Mouse (Mus musculus) heart, embryonic 14.5 days (tissue): ENCODE measurements at regions not wholly inside any gene's neighbourhood (a gene's known extent, or its start where the extent isn't known, plus 50 kb on each side); places are given as distances from the start of the nearest gene placed in this dataset.

Source experiments
- ATAC-seq: fragments of 200-750 bp; cut with Nextera tagmentation; 2 replicates; pipeline ENCODE4 v1.8.0; 2017; ENCODE audit warnings: low read depth, moderate TSS enrichment; ENCODE audit not compliant: insufficient number of reproducible peaks, insufficient read depth, low FRiP score
- H3K27ac ChIP-seq, 2 experiments: fragments of 200-500 bp in 1 of 2; fragments of 300-500 bp in 1 of 2; sonication (generic) in 1 of 2; replicated peaks in 1 of 2; 2 replicates each; pipeline ENCODE4 v1.5.1; 2012 to 2014; ENCODE audit warnings: low read depth in 2 of 2, low read length in 2 of 2, control low read depth in 1 of 2, mild to moderate bottlenecking in 1 of 2, mixed read lengths in 1 of 2; ENCODE audit not compliant: control insufficient read depth in 1 of 2, insufficient read depth in 1 of 2
- H3K27me3 ChIP-seq: fragments of 300-500 bp; sonication (generic); 2 replicates; pipeline ENCODE4 v1.6.1; 2014; ENCODE audit warnings: mild to moderate bottlenecking, low read length, control low read depth; ENCODE audit not compliant: control insufficient read depth, insufficient read depth
- H3K36me3 ChIP-seq: fragments of 300-500 bp; sonication (generic); 2 replicates; pipeline ENCODE4 v1.6.1; 2014; ENCODE audit warnings: mild to moderate bottlenecking, control low read depth, low read length, mixed read lengths; ENCODE audit not compliant: control insufficient read depth, insufficient read depth
- H3K4me1 ChIP-seq, 2 experiments: fragments of 200-500 bp in 1 of 2; fragments of 300-500 bp in 1 of 2; sonication (generic) in 1 of 2; 2 replicates each; pipeline ENCODE4 v1.6.1; 2012 to 2014; ENCODE audit warnings: low read length in 2 of 2, control low read depth in 1 of 2, mixed read lengths in 1 of 2; ENCODE audit not compliant: control insufficient read depth in 2 of 2, insufficient read depth in 2 of 2
- H3K4me2 ChIP-seq: fragments of 300-500 bp; sonication (generic); 2 replicates; pipeline ENCODE4 v1.6.1; 2014; ENCODE audit warnings: mild to moderate bottlenecking, low read length
- H3K4me3 ChIP-seq, 2 experiments: fragments of 200-500 bp in 1 of 2; fragments of 300-500 bp in 1 of 2; sonication (generic) in 1 of 2; 2 replicates each; pipeline ENCODE4 v1.5.1; 2012 to 2014; ENCODE audit warnings: low read length in 2 of 2, mild to moderate bottlenecking in 2 of 2, control low read depth in 1 of 2, low read depth in 1 of 2, moderate library complexity in 1 of 2; ENCODE audit not compliant: control insufficient read depth in 1 of 2, insufficient read depth in 1 of 2
- H3K9ac ChIP-seq: fragments of 300-500 bp; sonication (generic); 2 replicates; pipeline ENCODE4 v1.6.1; 2014; ENCODE audit warnings: mild to moderate bottlenecking, low read length
- H3K9me3 ChIP-seq: fragments of 300-500 bp; sonication (generic); 2 replicates; pipeline ENCODE4 v1.6.1; 2016; ENCODE audit warnings: low read length, control low read depth; ENCODE audit not compliant: control insufficient read depth
- WGBS: fragments of 180-500 bp; shearing (Covaris S2); extraction: QIAGEN DNeasy Blood & Tissue Kit; methylation state at CpG from one replicate; pipeline ENCODE4 v1.1.7; 2014; 5-methylcytosine and 5-hydroxymethylcytosine counted together

DNA sequence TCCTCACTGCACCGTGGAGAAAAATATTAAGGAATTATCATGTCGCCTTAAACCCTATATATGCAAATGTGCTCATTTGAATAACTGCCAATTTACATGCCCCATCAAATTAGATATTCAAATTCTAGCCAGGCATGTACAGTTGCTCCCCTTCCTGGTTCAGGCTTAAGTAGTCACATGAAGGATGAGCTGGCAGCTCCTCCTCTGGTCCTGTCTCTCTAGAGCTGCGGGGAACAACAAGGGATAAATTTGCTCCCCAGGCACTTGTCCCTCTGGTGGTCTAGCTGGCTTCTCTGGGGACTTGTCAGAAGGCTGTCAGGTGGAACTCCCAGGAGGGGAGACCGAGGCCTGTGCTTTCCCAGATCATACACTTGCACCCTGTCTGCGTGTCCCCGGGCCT lies 221.8 kb downstream of the Tle3 start:
- WGBS, result 79% methylated on average over 6 of the region's 6 CpGs
- no peaks in the 10 kb centered on the region for H3K9me3 ChIP-seq
- peaks cover 29% of the 10 kb centered on the region; the same call in 1 of the 2 replicates for H3K27me3 ChIP-seq
- H3K9ac ChIP-seq, result no peak overlapping the region
- H3K4me1 ChIP-seq, result peaks cover 4 to 10% of the 10 kb centered on the region in 2 experiments; a peak in 3 of 4 replicates
- H3K36me3 ChIP-seq, result no peaks in the 10 kb centered on the region
- no peak overlapping the region for H3K4me3 ChIP-seq
- no peak overlapping the region for H3K4me2 ChIP-seq
- no peak for ATAC-seq
- H3K27ac ChIP-seq, result no peak overlapping the region

DNA sequence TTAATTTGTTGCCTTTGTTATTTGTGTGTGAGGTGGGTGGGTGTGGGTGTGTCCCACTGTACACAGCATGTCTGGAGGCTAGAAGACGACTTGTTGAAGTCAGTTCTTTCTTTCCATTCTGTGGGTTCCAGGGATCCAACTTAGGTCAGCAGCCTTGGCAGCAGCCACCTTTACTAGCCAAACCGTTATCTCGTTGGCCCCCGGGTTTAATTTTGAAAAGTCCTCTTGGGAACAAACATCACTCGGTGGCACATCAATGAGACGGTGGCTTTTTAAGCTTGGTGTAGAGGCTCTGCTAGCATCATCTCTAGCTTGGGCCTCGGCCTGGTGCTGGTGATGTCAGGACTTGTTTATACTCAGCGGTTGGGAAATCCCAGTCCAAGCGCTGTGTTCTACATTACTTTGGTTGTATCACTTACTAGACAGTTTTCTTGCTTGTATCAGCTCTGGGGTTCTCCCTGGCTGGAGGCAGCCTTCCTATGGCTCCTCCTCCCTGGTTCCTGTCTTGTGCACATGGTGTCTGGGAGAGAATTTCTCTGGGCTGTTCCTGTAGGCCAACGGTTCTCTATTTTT lies 217.6 kb downstream of the Tle3 start:
- Histone ChIP-seq H3K36me3 (no peaks in the 10 kb centered on the region), H3K4me1 (no peaks in the 10 kb centered on the region), H3K4me2 (no peak overlapping the region), H3K27me3 (peaks cover 13% of the 10 kb centered on the region; the same call in 1 of the 2 replicates), H3K9me3 (no peaks in the 10 kb centered on the region), H3K27ac (no peak overlapping the region), H3K9ac (no peak overlapping the region), H3K4me3 (no peak overlapping the region)
- no peak for ATAC-seq
- WGBS, result 87% methylated on average over 10 of the region's 10 CpGs

DNA sequence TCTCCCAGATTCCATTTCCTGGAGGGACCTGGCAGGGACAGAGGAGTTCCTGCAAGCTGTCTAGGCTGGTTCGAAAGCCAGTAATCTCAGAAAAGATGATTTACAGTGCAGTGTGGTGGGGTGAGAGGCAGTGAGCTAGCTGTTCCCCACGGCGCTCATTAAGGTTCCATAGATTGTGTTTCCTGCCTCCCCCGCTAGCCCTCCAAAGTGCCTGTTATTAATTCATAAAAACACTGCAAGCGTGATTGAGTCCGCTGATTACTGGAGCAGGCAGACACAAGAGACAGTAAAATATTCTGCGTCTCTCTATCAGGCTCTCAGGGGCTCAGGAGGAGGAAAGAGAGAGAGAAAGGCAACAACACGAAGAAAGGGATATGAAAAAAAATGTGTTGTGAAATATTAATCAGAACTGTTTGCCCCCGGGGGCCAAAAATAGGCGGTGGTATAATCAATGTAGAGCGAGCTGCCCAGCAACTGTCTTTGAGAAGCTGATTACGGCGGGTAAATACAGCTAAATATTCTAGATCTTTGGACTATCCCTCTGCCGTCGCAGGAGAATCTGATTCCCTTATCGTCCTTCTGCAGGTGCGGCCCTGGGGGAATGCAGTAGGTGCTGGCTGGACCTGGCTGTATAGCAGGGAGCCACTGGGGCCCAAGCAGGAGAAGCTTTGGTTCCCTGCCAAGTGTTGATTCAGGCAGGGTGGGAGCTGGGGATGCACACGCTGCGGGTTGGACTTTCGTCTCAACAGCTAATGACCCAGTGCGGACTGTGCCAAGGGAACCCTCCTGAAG lies 211.3 kb downstream of the Tle3 start:
- ATAC-seq, result no peak
- H3K27me3 ChIP-seq, result peaks cover 14% of the 10 kb centered on the region

DNA sequence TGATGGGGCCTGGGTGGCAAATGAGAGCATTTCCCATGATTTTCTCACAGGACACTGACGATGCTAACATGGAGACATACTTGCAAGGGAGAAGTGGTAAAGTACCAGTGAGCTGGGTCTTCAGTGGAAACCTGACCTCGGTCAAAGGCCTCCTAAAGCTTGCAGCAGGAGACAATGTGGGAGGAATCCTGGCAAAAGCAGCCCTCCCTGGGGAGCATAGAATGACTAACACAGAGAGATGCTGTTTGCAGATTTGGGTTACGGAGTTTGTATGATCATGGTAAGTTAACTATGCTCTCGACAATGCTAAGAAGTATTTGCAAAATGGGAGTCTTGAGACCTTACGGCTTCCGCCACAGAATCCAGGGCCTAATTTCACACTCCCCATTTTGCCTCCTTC lies 208.9 kb downstream of the Tle3 start:
- Histone ChIP-seq H3K9ac (no peak overlapping the region), H3K36me3 (no peaks in the 10 kb centered on the region), H3K4me2 (no peak overlapping the region), H3K9me3 (no peaks in the 10 kb centered on the region), H3K4me3 (no peak overlapping the region), H3K27ac (no peak overlapping the region), H3K27me3 (peaks cover 12% of the 10 kb centered on the region), H3K4me1 (0 out of 4 replicates have a peak, but pooled peaks cover 0 to 7% of the 10 kb centered on the region in 2 experiments)
- WGBS, result 83% methylated on average over 6 of the region's 6 CpGs
- ATAC-seq, result no peak

More for the DNA sequence above, 211.3 kb downstream of the Tle3 start:
- no peaks in the 10 kb centered on the region for H3K36me3 ChIP-seq
- H3K9me3 ChIP-seq, result no peaks in the 10 kb centered on the region
- H3K4me2 ChIP-seq, result no peak overlapping the region
- H3K27ac ChIP-seq, result no peak overlapping the region
- WGBS, result 67% methylated on average over 21 of the region's 21 CpGs
- H3K4me1 ChIP-seq, result 0 out of 4 replicates have a peak, but pooled peaks cover 0 to 7% of the 10 kb centered on the region in 2 experiments
- H3K9ac ChIP-seq, result no peak overlapping the region
- no peak overlapping the region for H3K4me3 ChIP-seq

DNA sequence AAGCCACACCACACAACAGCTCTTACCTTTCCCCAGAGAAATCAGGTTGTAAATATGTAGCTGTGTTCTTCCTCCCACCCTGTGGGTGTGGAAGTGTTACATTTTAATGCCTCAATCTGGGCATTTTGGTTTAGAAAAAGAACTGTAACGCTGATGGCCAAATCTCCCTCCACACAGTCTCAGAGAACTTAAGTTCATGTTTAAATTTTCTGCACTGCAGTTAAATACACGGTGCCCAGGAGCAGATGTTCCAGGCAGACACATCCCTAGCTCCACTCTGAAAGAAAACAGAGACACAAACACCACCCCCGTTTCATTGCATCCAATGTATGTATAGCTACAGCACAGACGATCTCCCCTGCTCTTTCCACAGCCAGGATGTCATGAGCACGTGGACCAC lies 206.1 kb downstream of the Tle3 start:
- peaks cover 14% of the 10 kb centered on the region for H3K27me3 ChIP-seq
- H3K4me3 ChIP-seq, result no peak overlapping the region
- no peak overlapping the region for H3K4me2 ChIP-seq
- H3K9ac ChIP-seq, result no peak overlapping the region
- peaks cover 6% of the 10 kb centered on the region in 2 experiments for H3K4me1 ChIP-seq
- no peak overlapping the region for H3K27ac ChIP-seq
- no peak for ATAC-seq
- 73% methylated on average over 5 of the region's 5 CpGs for WGBS
- no peaks in the 10 kb centered on the region for H3K9me3 ChIP-seq
- H3K36me3 ChIP-seq, result no peaks in the 10 kb centered on the region

DNA sequence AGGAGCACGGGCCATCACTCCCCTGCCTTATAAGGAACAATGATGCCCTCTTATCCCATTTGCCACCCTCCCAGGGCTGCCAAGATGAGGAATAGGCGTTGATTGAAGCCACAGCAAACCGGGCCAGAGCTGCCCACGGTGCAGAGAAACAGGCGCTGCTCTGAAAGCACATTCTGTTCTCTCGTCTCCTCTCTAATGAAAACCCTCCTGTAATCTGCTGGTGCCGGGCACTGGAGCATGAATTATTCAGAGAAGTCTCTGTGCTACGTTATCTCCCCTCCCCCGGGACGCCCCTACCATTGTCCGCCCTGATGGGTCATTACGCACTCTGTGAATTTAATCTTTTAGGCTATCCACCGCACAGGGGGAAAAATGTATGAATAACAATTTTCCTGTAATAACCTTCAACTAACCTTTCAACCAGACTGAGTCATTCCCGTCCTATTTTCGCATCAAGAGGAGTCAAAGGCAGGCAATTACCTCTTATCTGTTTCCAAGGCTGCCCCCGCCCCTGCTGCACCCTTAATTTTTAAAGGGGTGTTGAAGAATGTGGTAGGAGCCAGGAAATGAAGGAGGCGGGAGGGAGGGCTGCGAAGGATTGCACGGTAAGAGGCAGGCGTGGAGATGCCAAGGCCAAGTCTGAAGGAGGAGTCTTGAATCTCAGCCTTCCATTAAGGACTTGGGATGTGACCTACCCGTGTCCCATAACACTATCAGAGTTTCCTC lies 201.6 kb downstream of the Tle3 start:
- peaks cover 6% of the 10 kb centered on the region for H3K27me3 ChIP-seq
- no peaks in the 10 kb centered on the region for H3K9me3 ChIP-seq
- peaks cover 6 to 8% of the 10 kb centered on the region in 2 experiments for H3K4me1 ChIP-seq
- no peak overlapping the region for H3K4me2 ChIP-seq
- no peak overlapping the region for H3K4me3 ChIP-seq
- 25% methylated on average over 21 of the region's 21 CpGs for WGBS
- no peak overlapping the region for H3K27ac ChIP-seq
- no peaks in the 10 kb centered on the region for H3K36me3 ChIP-seq
- ATAC-seq, result no peak
- no peak overlapping the region for H3K9ac ChIP-seq

DNA sequence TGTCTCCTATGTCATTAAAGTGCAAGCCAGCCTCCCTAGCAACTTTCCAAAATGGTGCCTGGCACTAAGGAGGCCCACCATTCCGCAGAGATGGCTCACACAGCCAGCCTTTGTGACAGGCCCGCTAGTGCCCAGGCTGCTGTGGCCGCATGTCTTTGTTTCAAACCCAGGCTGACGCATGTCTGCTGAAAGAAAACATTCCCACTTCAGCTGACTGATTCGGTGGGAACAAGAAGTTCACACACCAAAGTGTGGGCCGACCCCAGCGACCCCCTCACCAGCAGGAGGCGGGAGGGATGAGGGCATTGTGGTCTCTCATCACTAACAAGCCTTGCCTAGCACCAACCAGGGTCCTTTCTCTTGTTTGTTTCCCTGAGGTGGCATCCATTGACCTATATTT lies 190.9 kb downstream of the Tle3 start:
- H3K4me1 ChIP-seq, result no peaks in the 10 kb centered on the region
- no peak overlapping the region for H3K27ac ChIP-seq
- no peak overlapping the region for H3K4me3 ChIP-seq
- H3K4me2 ChIP-seq, result no peak overlapping the region
- H3K9ac ChIP-seq, result no peak overlapping the region
- ATAC-seq, result no peak
- H3K36me3 ChIP-seq, result no peaks in the 10 kb centered on the region
- peaks cover 25% of the 10 kb centered on the region; the same call in 1 of the 2 replicates for H3K27me3 ChIP-seq
- H3K9me3 ChIP-seq, result no peaks in the 10 kb centered on the region
- WGBS, result 51% methylated on average over 8 of the region's 8 CpGs
